Mouse (Mus musculus) testis, adult 2 months (tissue): ENCODE data around the gene Ksr1. TPM values are rescaled to one million over a fixed set of nuclear protein-coding genes. Genes with fewer than 3 reads are reported as not detected.
A peak's percentile ranks its signal among the peaks of the same experiment; 100 is the strongest.

ENCODE experiments used
- H3K27ac ChIP-seq: fragments of 200-500 bp; 2 replicates; pipeline ENCODE4 v1.5.1; 2012; ENCODE audit warnings: low read depth, low read length; ENCODE audit not compliant: control insufficient read depth, insufficient read depth
- H3K27me3 ChIP-seq: fragments of 200-500 bp; 2 replicates; pipeline ENCODE4 v1.6.1; 2012; ENCODE audit warnings: mild to moderate bottlenecking, low read length, moderate library complexity; ENCODE audit not compliant: control insufficient read depth, insufficient read depth
- H3K36me3 ChIP-seq: fragments of 200-500 bp; 2 replicates; pipeline ENCODE4 v1.6.1; 2012; ENCODE audit warnings: mild to moderate bottlenecking, low read length; ENCODE audit not compliant: control insufficient read depth, insufficient read depth
- H3K4me1 ChIP-seq: fragments of 200-500 bp; 2 replicates; pipeline ENCODE4 v1.6.1; 2012; ENCODE audit warnings: low read length; ENCODE audit not compliant: control insufficient read depth, insufficient read depth
- H3K4me3 ChIP-seq: fragments of 200-500 bp; 2 replicates; pipeline ENCODE4 v1.5.1; 2012; ENCODE audit warnings: low read depth, mild to moderate bottlenecking, low read length, moderate library complexity, mixed read lengths; ENCODE audit not compliant: control insufficient read depth
- CTCF ChIP-seq: fragments of 200-500 bp; IDR thresholded peaks from 2 replicates; pipeline ENCODE4 v1.5.1; 2012; ENCODE audit warnings: low read depth, mild to moderate bottlenecking, inconsistent platforms, low read length, moderate library complexity; ENCODE audit not compliant: control insufficient read depth, insufficient read depth, insufficient replicate concordance
- POLR2A ChIP-seq: fragments of 200-500 bp; IDR thresholded peaks from 2 replicates; pipeline ENCODE4 v1.6.1; 2012; ENCODE audit warnings: low read depth, mild to moderate bottlenecking, inconsistent platforms, low read length, moderate library complexity; ENCODE audit not compliant: control insufficient read depth
- polyA plus RNA-seq: library from polyadenylated mRNA; depleted of rRNA; stranded (reverse); fragments of >200 nt; gene quantifications from 2 replicates; pipeline ENCODE4 v1.2.3, GENCODE M21; 2012

Gene Ksr1
- polyA plus RNA-seq, 1 experiment, result 6.7 TPM

GRCm38 (mm10) chr11:79031452-79031746 is 114.8 kb downstream of the Ksr1 start:
- TF ChIP-seq POLR2A (no peak), CTCF (no peak)
- Histone ChIP-seq H3K27me3 (no peaks in the 10 kb centered on the region), H3K4me1 (peaks cover 2% of the 10 kb centered on the region; the same call in 1 of the 2 replicates), H3K27ac (no peak overlapping the region), H3K4me3 (no peak overlapping the region), H3K36me3 (no peaks in the 10 kb centered on the region)

GRCm38 (mm10) chr11:79030570-79031451 is 115.4 kb downstream of the Ksr1 start:
- Histone ChIP-seq H3K27ac (no peak overlapping the region), H3K4me1 (peaks cover 2% of the 10 kb centered on the region; the same call in 1 of the 2 replicates), H3K4me3 (no peak overlapping the region), H3K36me3 (no peaks in the 10 kb centered on the region), H3K27me3 (no peaks in the 10 kb centered on the region)
- TF ChIP-seq CTCF (peak; percentile 96), POLR2A (no peak)

GRCm38 (mm10) chr11:79023751-79024150 is 122.5 kb downstream of the Ksr1 start:
- H3K4me1 ChIP-seq, result no peaks in the 10 kb centered on the region
- TF ChIP-seq POLR2A, result no peak
- TF ChIP-seq CTCF, result no peak
- no peak overlapping the region for H3K4me3 ChIP-seq
- H3K27ac ChIP-seq, result no peak overlapping the region
- no peaks in the 10 kb centered on the region for H3K27me3 ChIP-seq
- no peaks in the 10 kb centered on the region for H3K36me3 ChIP-seq

- Histone ChIP-seq H3K27ac (no peak overlapping the region), H3K27me3 (no peaks in the 10 kb centered on the region), H3K36me3 (no peaks in the 10 kb centered on the region), H3K4me3 (no peak overlapping the region), H3K4me1 (no peaks in the 10 kb centered on the region)
- TF ChIP-seq CTCF, result no peak
- TF ChIP-seq POLR2A, result no peak
Observed at GRCm38 (mm10) chr11:79023342-79023741, 122.9 kb downstream of the Ksr1 start.

- no peaks in the 10 kb centered on the region for H3K4me1 ChIP-seq
- H3K4me3 ChIP-seq, result no peak overlapping the region
- H3K27me3 ChIP-seq, result no peaks in the 10 kb centered on the region
- no peak overlapping the region for H3K27ac ChIP-seq
- TF ChIP-seq POLR2A (no peak), CTCF (no peak)
- H3K36me3 ChIP-seq, result no peaks in the 10 kb centered on the region
Observed at GRCm38 (mm10) chr11:79022836-79023235, 123.4 kb downstream of the Ksr1 start.

GRCm38 (mm10) chr11:79020535-79021045 is 125.6 kb downstream of the Ksr1 start:
- H3K27ac ChIP-seq, result no peak overlapping the region
- TF ChIP-seq POLR2A (no peak), CTCF (no peak)

GRCm38 (mm10) chr11:79019839-79020534 is 126.2 kb downstream of the Ksr1 start:
- Histone ChIP-seq H3K27ac (no peak overlapping the region), H3K27me3 (no peaks in the 10 kb centered on the region), H3K4me3 (no peak overlapping the region), H3K36me3 (no peaks in the 10 kb centered on the region), H3K4me1 (peaks cover 4% of the 10 kb centered on the region; the same call in 1 of the 2 replicates)
- TF ChIP-seq POLR2A (no peak), CTCF (peak; percentile 77)

More at GRCm38 (mm10) chr11:79020535-79021045, 125.6 kb downstream of the Ksr1 start:
- Histone ChIP-seq H3K4me3 (no peak overlapping the region), H3K4me1 (peaks cover 2% of the 10 kb centered on the region; the same call in 1 of the 2 replicates), H3K27me3 (no peaks in the 10 kb centered on the region), H3K36me3 (no peaks in the 10 kb centered on the region)
